Mouse (Mus musculus) small intestine, adult 10 weeks (tissue): ENCODE measurements around the gene Cyp2g1. TPM values are rescaled to one million over a fixed set of nuclear protein-coding genes. Genes with fewer than 3 reads are reported as not detected.

ENCODE experiments used
- polyA plus RNA-seq: library from polyadenylated mRNA; stranded (reverse); fragments of 350-450 nt; fragmentation: Illumina TruSeq; extraction: RNeasy Lipid Tissue Mini Kit (QIAGEN cat#74804); gene quantifications from one replicate; pipeline ENCODE4 v1.2.3, GENCODE M21; 2014; ENCODE audit warnings: low replicate concordance

Cyp2g1 gene
- not detected for polyA plus RNA-seq

DNA sequence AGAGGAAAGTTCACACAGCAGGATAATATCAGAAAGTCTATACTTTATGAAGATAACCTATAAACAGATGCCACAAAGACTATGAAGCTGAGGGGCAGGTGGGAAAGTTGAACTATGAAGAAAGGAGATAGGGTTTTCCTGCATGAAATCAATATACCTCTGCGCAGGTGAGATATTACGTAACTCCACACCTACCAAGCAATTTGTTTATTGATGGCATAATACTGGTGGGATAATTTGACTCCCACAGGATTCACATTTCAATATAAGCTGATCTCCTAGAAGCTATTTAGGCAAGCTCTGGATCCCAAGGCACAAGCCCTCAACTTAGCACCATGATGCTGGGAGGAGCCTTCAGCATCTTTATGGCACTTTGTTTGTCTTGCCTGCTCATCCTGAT is at the start of gene Cyp2g1:
TSS of gene Cyp2g1 (plus strand) at position 301 of the 400 bp plus-strand sequence.

DNA sequence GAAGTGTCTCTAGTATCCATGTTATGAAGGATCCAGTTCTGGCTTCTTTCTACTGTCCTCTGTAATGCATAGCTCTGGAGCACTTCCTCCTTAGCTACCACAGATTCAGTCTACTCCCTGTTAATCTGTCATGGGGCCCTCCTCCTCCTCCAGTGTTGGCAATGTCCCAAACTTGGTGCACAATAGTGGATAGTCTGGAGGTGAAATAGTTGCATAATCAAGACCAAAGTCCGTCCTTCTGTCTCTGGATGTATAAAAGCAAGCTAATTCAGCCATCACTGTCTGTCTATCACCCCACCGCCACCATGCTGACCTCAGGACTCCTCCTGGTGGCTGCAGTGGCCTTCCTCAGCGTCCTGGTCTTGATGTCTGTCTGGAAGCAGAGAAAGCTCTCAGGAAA is 26.4 kb downstream of the Cyp2g1 start, which contains the start of gene Cyp2a5:
TSS of gene Cyp2a5 (plus strand) at position 247 of the 400 bp plus-strand sequence.

Other genes starting within 250 kb of the Cyp2g1 start
- gene Vmn1r185, start 190.4 kb upstream of the Cyp2g1 start, polyA plus RNA-seq, result not detected
- not detected for gene Cyp2b23, start 122.5 kb upstream of the Cyp2g1 start, polyA plus RNA-seq
- gene Cyp2b19, start 51.8 kb upstream of the Cyp2g1 start, polyA plus RNA-seq, result not detected
- 1.5 TPM for gene Cyp2a5, start 26.4 kb downstream of the Cyp2g1 start, polyA plus RNA-seq
- not detected for gene Cyp2a22, start 130.5 kb downstream of the Cyp2g1 start, polyA plus RNA-seq
- 1.1 TPM for gene Cyp2a12, start 220.2 kb downstream of the Cyp2g1 start, polyA plus RNA-seq